Mouse (Mus musculus) right cerebral cortex, adult 18-20 months (tissue): ENCODE data around the gene Slc15a5.
"Not testable (repeated sequence)": the region's sequence is repeated elsewhere in the genome, so short reads cannot be mapped to it uniquely, and the experiment has no call there.

Experiments used
- DNase-seq: peaks from one replicate; pipeline ENCODE4 v3.0.0; 2022; ENCODE audit warnings: mixed read lengths

Gene Slc15a5

DNA sequence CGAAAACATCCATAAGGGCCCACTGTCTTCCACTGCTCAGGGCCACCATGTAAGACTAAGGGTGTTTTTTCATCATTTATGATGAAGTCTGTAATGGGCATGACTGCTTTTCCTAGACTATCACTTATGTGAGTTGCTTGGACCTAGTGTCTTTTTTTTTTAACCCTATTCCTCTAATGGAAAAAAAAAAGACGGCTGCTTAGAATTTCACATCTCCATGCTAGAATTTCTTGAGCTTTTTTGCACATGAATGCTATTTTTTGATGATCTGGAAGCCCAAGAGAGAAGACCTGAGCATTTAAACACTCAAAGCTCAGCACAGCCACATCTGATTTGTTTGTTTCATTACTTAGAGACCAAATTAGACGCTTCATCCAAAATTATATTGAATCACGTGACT, at the start of gene Slc15a5:
Slc15a5 (minus strand) TSS at position 101 of the 400 bp plus-strand sequence.
- DNase-seq: no peak

DNA sequence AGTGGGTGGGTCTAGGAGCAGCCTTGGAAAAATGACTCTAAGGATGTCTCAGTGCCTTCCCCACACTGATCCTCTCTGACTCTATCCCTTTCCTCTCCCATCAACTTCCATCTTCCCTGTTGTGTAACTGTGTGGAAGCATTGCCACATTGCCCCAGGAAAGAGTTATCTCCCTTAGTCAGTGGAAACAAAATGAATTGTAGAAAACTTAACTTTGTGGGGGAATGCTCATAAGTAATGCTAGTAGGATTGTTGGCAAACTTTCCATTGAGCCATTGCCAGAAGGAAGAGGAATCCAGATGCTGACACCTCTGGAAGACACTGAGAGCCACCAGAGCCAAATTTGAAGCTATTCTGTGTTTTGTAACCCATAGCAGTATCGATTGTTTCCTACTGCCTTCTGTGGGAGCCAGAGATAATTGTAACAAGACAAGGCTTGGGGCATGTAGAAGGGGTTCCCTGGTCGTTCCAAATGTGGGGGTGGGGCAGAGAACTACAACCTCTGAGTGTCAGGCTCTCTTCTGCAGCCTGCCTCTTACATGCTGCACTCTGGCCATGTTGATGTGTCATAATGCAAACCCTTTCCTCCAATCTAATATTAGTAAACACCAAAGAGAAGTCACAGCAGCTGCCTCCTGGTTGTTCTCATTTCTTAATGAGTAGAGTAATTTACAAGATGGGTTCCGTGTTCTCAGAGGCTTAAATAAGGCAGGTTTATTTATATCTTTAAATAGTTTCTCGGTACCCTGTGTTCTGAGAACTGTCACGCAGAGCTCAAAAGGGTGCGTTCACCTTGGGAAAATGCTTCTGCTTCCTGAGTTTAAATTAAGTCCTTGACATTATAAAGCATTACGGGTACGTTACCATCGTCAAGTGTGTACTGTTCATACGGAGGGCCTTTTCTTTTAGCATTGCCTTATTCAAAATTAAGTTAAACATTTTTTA, 48.9 kb upstream of the Slc15a5 start:
- no peak for DNase-seq

- DNase-seq: no peak
Observed at GRCm38 (mm10) chr6:138117496-138117895, 37.8 kb upstream of the Slc15a5 start.

DNA sequence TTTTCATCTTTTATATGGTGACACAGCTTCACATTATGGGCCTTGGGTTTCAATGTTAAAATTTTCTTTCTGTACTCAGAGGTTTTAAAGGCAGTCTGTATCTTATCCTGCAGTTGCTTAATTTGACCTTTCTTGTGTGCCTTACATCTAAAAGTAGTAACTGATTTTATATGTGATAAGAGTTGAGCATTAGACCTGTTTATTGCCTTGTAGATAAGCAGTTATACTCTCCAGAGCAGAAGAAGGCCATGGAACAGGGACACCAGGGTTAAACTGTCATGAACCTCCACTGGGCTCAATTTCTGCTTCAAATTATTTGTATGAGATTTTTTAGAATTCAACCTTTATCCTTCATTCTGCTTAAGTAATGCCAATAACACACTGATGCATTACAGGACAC, 24.8 kb upstream of the Slc15a5 start:
- no peak for DNase-seq

DNA sequence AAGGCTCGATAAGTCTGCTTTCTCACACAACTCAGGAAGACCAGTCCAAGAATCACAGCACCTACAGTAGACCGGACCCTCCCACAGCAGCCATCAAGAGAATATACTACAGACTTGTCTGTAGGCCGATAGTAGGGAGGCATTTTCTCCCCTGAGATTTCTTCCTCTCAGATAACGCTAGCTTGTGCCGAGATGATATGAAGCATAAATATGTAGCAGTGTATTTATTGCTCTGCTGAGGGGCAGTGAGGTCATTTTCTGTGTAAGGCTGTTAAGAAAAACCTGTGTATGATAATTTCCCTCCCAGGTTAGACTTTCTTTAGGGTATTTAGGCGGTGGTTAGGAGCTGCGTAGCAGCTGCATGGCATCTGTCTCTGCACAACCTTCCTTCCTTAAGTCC, 23.2 kb upstream of the Slc15a5 start:
- no peak for DNase-seq

DNA sequence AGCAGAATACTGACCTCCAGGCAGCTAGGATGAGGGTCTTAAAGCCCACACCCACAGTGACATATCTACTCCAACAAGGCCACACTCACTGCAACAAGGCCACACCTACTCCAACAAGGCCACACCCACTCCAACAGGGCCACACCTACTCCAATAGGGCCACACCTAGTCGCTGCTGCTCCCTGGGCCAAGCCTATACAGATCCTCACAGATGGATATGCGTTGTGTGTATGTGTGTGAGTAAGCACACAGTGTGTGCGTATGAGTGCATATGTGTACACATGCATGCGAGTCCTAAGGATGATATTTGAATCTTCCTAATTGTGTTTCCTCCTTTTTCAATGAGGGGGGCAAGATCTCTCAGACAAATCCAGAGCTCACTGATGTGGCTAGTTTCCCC, 22.1 kb upstream of the Slc15a5 start:
- no peak for DNase-seq

- DNase-seq: no peak
Observed at GRCm38 (mm10) chr6:138099646-138100045, 19.9 kb upstream of the Slc15a5 start.

DNA sequence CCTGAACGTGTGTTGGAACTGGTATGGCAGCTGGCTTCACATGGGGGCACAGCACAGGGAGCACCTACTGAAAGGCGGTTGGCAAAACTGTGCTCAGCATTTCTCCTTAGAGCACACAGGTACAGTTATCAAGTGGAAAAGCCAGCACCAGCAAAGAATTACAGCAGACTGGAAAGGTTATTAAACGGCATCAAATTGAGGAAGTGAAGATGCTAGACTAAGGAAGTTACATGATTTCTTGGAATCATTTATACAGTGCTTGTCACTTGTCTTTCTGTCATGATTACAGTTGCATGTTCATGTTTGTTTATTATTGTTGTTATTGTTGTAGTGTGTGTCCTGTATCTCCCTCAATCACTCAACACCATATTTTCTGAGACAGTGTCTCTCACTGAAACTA, 15.3 kb upstream of the Slc15a5 start:
- no peak for DNase-seq

GRCm38 (mm10) chr6:138092432-138092831, 12.7 kb upstream of the Slc15a5 start:
- DNase-seq: no peak

- no peak for DNase-seq
Observed at GRCm38 (mm10) chr6:138089084-138089483, 9.4 kb upstream of the Slc15a5 start.

- not testable (repeated sequence) for DNase-seq
Observed at GRCm38 (mm10) chr6:138086421-138086820, 6.7 kb upstream of the Slc15a5 start.

- no peak for DNase-seq
Observed at GRCm38 (mm10) chr6:138080778-138081549, 1.2 kb upstream of the Slc15a5 start.

- no peak for DNase-seq
Observed at GRCm38 (mm10) chr6:138077681-138078439, 1.9 kb downstream of the Slc15a5 start.

DNA sequence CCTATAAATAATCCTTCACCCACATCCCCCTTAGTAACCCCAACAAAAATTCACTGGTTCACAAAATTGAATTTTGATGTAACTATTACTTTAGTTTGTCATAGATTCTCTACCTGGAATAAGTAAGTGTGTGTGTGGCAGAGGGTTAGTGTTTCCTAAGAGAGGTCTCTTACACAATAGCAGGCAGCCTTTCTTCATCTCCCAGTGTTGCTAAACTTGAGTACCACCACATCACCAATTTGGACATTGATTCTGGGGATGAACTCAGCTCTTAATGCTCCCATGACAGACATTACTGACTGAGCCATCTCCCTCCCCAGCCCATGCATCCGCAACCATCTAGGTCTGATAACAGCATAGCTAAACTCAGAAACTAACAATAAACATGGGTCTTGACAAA, 4.0 kb downstream of the Slc15a5 start:
- no peak for DNase-seq

DNA sequence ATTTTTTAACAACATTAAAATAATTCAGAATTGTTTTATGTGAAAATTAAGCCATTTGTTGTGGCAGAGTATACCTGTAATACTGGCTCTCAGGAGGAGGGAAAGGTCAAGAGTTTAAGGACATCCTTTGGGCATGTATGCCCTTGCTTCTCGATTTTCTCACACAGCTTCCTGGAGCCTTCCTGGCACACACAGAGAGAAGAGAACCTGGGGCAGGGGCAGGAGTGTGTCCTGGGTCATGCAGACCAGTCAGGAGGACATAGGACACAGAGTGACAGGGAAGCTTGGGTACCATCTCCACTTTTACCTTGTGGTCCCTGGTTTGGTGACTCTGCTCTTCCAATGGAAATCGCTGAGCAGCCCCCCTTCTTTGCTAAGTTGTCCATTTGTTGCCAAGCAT, 6.2 kb downstream of the Slc15a5 start:
- DNase-seq: no peak

DNA sequence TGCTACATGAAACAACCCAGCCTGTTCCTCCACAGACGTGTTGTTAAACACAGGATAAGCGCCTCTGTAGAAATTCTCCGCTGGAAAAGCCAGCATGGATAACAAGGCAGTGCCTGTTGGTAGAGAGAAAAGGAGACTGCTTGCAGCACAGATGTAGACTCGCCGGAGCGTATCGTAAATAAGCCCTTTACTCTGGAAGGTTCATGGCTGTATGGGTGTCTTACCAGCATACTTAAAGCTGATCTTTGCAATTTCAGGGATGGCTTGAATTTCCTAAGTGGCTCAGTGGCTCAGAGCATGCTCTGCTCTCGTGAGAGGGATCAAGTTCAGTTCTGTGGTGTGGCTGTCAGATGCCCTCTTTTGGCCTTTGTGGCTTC, 6.8 kb downstream of the Slc15a5 start:
- no peak for DNase-seq

GRCm38 (mm10) chr6:138072110-138072962, 7.4 kb downstream of the Slc15a5 start:
- DNase-seq: no peak

DNA sequence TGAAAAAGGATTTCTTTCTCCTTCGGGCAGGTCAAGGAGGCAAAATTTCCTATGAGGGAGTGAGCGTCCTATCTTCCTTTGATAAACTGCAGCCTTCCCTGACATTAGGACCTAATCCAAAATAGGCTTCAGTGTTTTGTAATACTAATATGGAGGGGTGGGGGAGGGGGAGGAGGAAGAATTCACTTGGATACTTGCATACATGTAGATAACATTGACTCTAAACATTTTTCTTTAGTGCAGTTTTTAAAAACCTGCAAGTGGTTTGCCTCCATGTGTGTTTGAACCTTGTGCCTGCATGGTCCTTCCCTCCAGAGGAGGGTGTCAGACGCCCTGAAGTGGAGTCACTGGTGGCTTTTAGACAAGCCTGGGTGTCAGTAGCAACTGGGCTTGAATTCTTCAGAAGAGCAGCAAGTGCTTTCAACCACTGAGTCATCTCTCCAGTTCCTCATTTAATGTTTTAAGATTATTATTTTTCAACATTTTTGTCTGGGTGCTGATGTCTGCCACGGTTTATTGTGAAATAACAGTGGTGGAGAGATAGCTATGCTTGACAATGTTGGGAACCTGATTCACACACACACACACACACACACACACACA, 8.1 kb downstream of the Slc15a5 start:
- DNase-seq: no peak

DNA sequence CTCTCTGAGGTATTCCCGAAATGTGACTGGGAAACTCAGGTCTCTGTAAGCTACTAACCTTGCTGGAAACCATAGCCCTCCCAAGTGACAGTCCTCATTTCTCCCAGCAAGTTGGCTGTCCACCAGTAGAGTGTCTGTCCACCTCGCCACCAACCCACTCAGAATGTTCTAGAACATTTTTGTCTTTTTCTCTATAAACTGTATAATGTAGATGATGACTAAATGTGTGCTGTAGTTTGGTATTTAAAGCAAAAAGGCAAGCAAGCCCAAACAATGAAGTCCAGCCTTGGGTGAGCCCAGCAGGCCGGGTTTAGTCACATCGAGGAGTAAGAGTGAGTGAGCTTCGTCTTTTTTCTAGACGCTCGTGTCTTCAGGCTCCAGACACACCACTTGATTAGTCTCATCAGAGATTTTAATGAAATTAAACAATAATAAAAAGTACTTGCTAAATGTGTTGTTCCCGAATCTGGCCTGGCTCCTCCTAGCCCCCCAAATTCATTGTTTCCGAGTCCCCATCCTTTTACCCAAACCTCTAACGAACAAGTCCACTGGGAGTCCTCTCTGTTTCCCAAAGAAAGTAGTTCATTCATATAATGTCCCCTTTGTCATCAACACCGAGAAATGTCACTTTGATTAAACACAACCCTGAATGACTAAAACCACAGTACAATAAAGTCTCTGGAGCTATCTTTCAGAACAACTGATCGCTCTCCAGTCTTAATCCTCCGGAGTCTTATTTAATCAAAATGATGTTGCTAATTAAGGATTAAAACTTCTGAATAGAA, 8.8 kb downstream of the Slc15a5 start:
- DNase-seq: no peak

DNA sequence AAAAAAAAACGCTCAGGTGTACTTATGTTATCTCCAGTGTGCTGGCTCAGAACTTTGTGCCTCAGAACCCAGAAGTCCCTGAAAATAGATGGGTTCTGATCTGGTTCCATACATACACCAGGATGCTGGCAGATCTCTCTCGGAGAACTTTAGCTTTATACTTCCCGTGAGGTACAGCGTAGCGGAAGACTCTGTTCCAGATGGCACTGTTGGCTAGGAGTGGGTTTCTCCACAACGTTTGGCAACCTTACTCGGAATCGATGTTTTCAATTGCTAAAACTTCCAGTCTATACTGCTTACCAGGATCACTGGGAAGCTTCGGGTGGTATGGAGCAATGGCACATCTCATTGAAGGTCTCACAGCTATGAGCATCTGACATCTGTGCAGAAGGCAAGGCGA, 9.8 kb downstream of the Slc15a5 start:
- DNase-seq: peak; percentile 21

DNA sequence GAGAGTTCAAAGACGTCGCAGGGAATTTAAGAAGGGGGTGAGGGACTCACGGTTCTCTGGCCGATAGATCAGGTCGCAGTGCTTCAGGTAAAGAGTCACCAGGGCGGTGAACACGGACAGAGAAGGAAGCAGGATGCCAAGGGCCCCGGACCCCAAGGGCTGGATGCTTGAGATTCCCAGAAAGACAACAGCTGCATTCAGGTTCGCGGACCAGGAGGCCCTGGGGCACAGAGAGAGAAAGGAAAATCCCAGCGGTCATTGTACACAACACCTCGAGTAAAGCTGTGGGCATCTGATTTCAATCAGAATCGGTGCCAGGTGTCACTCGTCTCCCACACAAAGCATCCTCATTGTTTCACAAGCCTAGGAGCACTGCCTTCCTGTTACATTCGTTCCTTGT, 24.1 kb downstream of the Slc15a5 start:
- DNase-seq: no peak
